Mouse (Mus musculus) monocyte, adult 5-6 weeks (primary cell): ENCODE measurements at regions not wholly inside any gene's neighbourhood (a gene's known extent, or its start where the extent isn't known, plus 50 kb on each side); places are given as distances from the start of the nearest gene placed in this dataset.
"Not testable (repeated sequence)": the region's sequence is repeated elsewhere in the genome, so short reads cannot be mapped to it uniquely, and the experiment has no call there.

Source experiments
- ATAC-seq: fragments of 153-309, 156-312 bp; replicated peaks from 2 replicates; pipeline ENCODE4 v1.8.0; 2017; ENCODE audit warnings: mild to moderate bottlenecking; ENCODE audit not compliant: low TSS enrichment, insufficient number of reproducible peaks, severe bottlenecking, poor library complexity, low FRiP score

- ATAC-seq = no peak
Measured at GRCm38 (mm10) chr1:137226479-137227097, 266.3 kb upstream of the Nr5a2 start.

GRCm38 (mm10) chr1:137225418-137225817, 265.2 kb upstream of the Nr5a2 start:
- no peak for ATAC-seq

GRCm38 (mm10) chr1:137223052-137223451, 262.8 kb upstream of the Nr5a2 start:
- ATAC-seq = no peak

GRCm38 (mm10) chr1:137221087-137222057, 261.1 kb upstream of the Nr5a2 start:
- no peak for ATAC-seq

GRCm38 (mm10) chr1:137220226-137220625, 260.0 kb upstream of the Nr5a2 start:
- ATAC-seq = no peak

GRCm38 (mm10) chr1:137218611-137219010, 258.4 kb upstream of the Nr5a2 start:
- no peak for ATAC-seq

- ATAC-seq = no peak
Measured at GRCm38 (mm10) chr1:137218096-137218495, 257.8 kb upstream of the Nr5a2 start.

GRCm38 (mm10) chr1:137217206-137217605, 257.0 kb upstream of the Nr5a2 start:
- ATAC-seq = no peak

GRCm38 (mm10) chr1:137214328-137214727, 254.1 kb upstream of the Nr5a2 start:
- not testable (repeated sequence) for ATAC-seq

- no peak for ATAC-seq
Measured at GRCm38 (mm10) chr1:137213717-137214116, 253.5 kb upstream of the Nr5a2 start.

- ATAC-seq = no peak
Measured at GRCm38 (mm10) chr1:137212856-137213255, 252.6 kb upstream of the Nr5a2 start.

- no peak for ATAC-seq
Measured at GRCm38 (mm10) chr1:137204371-137204770, 244.1 kb upstream of the Nr5a2 start.

- ATAC-seq = no peak
Measured at GRCm38 (mm10) chr1:137203512-137203911, 243.3 kb upstream of the Nr5a2 start.

- ATAC-seq = no peak
Measured at GRCm38 (mm10) chr1:137200931-137201330, 240.7 kb upstream of the Nr5a2 start.

- ATAC-seq = no peak
Measured at GRCm38 (mm10) chr1:137195962-137196361, 235.7 kb upstream of the Nr5a2 start.

- no peak for ATAC-seq
Measured at GRCm38 (mm10) chr1:137195065-137195620, 234.9 kb upstream of the Nr5a2 start.

GRCm38 (mm10) chr1:137178231-137178630, 218.0 kb upstream of the Nr5a2 start:
- ATAC-seq = no peak

- no peak for ATAC-seq
Measured at GRCm38 (mm10) chr1:137176696-137177095, 216.4 kb upstream of the Nr5a2 start.

GRCm38 (mm10) chr1:137174081-137174480, 213.8 kb upstream of the Nr5a2 start:
- ATAC-seq = no peak

- no peak for ATAC-seq
Measured at GRCm38 (mm10) chr1:137172128-137172527, 211.9 kb upstream of the Nr5a2 start.
